Mouse (Mus musculus): ENCODE results near the gene Nlgn1. TPM values are rescaled to one million over a fixed set of nuclear protein-coding genes. Genes with fewer than 3 reads are reported as not detected.

Gene Nlgn1
- polyA plus RNA-seq, 1 experiment from 2014 or later, result 13.4 TPM

- Histone ChIP-seq H3K9me3 (replicated peaks) (no peaks in the 10 kb centered on the region), H3K4me2 (no peak overlapping the region), H3K36me3 (ENCODE audit: poor library complexity, severe bottlenecking) (no peaks in the 10 kb centered on the region), H3K27ac (no peak overlapping the region), H3K9ac (no peak overlapping the region), H3K4me3 (no peak overlapping the region), H3K4me1 (no peaks in the 10 kb centered on the region), H3K27me3 (no peaks in the 10 kb centered on the region)
- ATAC-seq, result no peak
- WGBS, result 94% methylated on average over 2 of the region's 2 CpGs
Observed at GRCm38 (mm10) chr3:25757813-25758212, 574.4 kb downstream of the Nlgn1 start.

- Histone ChIP-seq H3K9me3 (replicated peaks) (no peaks in the 10 kb centered on the region), H3K36me3 (ENCODE audit: poor library complexity, severe bottlenecking) (no peaks in the 10 kb centered on the region), H3K4me3 (no peak overlapping the region), H3K27ac (no peak overlapping the region), H3K9ac (no peak overlapping the region), H3K4me2 (no peak overlapping the region), H3K4me1 (no peaks in the 10 kb centered on the region), H3K27me3 (no peaks in the 10 kb centered on the region)
- WGBS, result 94% methylated on average over 1 of the region's 1 CpGs
- no peak for ATAC-seq
Observed at GRCm38 (mm10) chr3:25724111-25724510, 608.1 kb downstream of the Nlgn1 start.

- Histone ChIP-seq H3K4me2 (no peak overlapping the region), H3K4me3 (no peak overlapping the region), H3K36me3 (ENCODE audit: poor library complexity, severe bottlenecking) (no peaks in the 10 kb centered on the region), H3K4me1 (no peaks in the 10 kb centered on the region), H3K9me3 (replicated peaks) (no peaks in the 10 kb centered on the region), H3K27me3 (no peaks in the 10 kb centered on the region), H3K27ac (no peak overlapping the region), H3K9ac (no peak overlapping the region)
- no peak for ATAC-seq
- WGBS, result 47% methylated on average over 5 of the region's 5 CpGs
Observed at GRCm38 (mm10) chr3:25721464-25721863, 610.8 kb downstream of the Nlgn1 start.

- no peak overlapping the region for H3K4me2 ChIP-seq
- no peaks in the 10 kb centered on the region for H3K27me3 ChIP-seq
- H3K27ac ChIP-seq, result no peak overlapping the region
- no peak overlapping the region for H3K4me3 ChIP-seq
- no peaks in the 10 kb centered on the region for H3K36me3 ChIP-seq (ENCODE audit: poor library complexity, severe bottlenecking)
- no peaks in the 10 kb centered on the region for H3K9me3 ChIP-seq (replicated peaks)
- no peak overlapping the region for H3K9ac ChIP-seq
- WGBS, result 87% methylated on average over 2 of the region's 2 CpGs
- ATAC-seq, result no peak
- H3K4me1 ChIP-seq, result no peaks in the 10 kb centered on the region
Observed at GRCm38 (mm10) chr3:25707380-25707779, 624.9 kb downstream of the Nlgn1 start.

- ATAC-seq, result no peak
- Histone ChIP-seq H3K9me3 (replicated peaks) (no peaks in the 10 kb centered on the region), H3K4me3 (no peak overlapping the region), H3K4me1 (peaks cover 7% of the 10 kb centered on the region), H3K36me3 (ENCODE audit: poor library complexity, severe bottlenecking) (no peaks in the 10 kb centered on the region), H3K27me3 (no peaks in the 10 kb centered on the region), H3K4me2 (no peak overlapping the region), H3K27ac (no peak overlapping the region), H3K9ac (no peak overlapping the region)
- 61% methylated on average over 1 of the region's 1 CpGs for WGBS
Observed at GRCm38 (mm10) chr3:25697231-25697630, 635.0 kb downstream of the Nlgn1 start.

- H3K4me3 ChIP-seq, result no peak overlapping the region
- WGBS, result 73% methylated on average over 6 of the region's 6 CpGs
- no peaks in the 10 kb centered on the region for H3K9me3 ChIP-seq (replicated peaks)
- H3K4me1 ChIP-seq, result no peaks in the 10 kb centered on the region
- peak; percentile 50; the same call in 1 of the 2 replicates for ATAC-seq
- H3K27me3 ChIP-seq, result no peaks in the 10 kb centered on the region
- no peak overlapping the region for H3K4me2 ChIP-seq
- no peak overlapping the region for H3K27ac ChIP-seq
- no peak overlapping the region for H3K9ac ChIP-seq
- no peaks in the 10 kb centered on the region for H3K36me3 ChIP-seq (ENCODE audit: poor library complexity, severe bottlenecking)
Observed at GRCm38 (mm10) chr3:25688789-25689464, 643.3 kb downstream of the Nlgn1 start.

- H3K4me3 ChIP-seq, result no peak overlapping the region
- H3K4me2 ChIP-seq, result no peak overlapping the region
- ATAC-seq, result no peak
- H3K9ac ChIP-seq, result no peak overlapping the region
- H3K27me3 ChIP-seq, result no peaks in the 10 kb centered on the region
- no peaks in the 10 kb centered on the region for H3K9me3 ChIP-seq (replicated peaks)
- H3K4me1 ChIP-seq, result peaks cover 4% of the 10 kb centered on the region; the same call in 1 of the 2 replicates
- no peak overlapping the region for H3K27ac ChIP-seq
- no peaks in the 10 kb centered on the region for H3K36me3 ChIP-seq (ENCODE audit: poor library complexity, severe bottlenecking)
- 94% methylated on average over 2 of the region's 2 CpGs for WGBS
Observed at GRCm38 (mm10) chr3:25683696-25684095, 648.6 kb downstream of the Nlgn1 start.

- Histone ChIP-seq H3K9me3 (replicated peaks) (no peaks in the 10 kb centered on the region), H3K27me3 (no peaks in the 10 kb centered on the region), H3K4me3 (no peak overlapping the region), H3K9ac (no peak overlapping the region), H3K27ac (no peak overlapping the region), H3K36me3 (ENCODE audit: poor library complexity, severe bottlenecking) (no peaks in the 10 kb centered on the region), H3K4me2 (no peak overlapping the region), H3K4me1 (peaks cover 4% of the 10 kb centered on the region; the same call in 1 of the 2 replicates)
- ATAC-seq, result peak; percentile 51; the same call in 1 of the 2 replicates
- WGBS, result 77% methylated on average over 2 of the region's 2 CpGs
Observed at GRCm38 (mm10) chr3:25679373-25679772, 652.9 kb downstream of the Nlgn1 start.

GRCm38 (mm10) chr3:25675888-25676287 lies 656.4 kb downstream of the Nlgn1 start:
- ATAC-seq, result no peak
- WGBS, result 89% methylated on average over 10 of the region's 10 CpGs

GRCm38 (mm10) chr3:25675069-25675468 lies 657.2 kb downstream of the Nlgn1 start:
- no peak for ATAC-seq
- Histone ChIP-seq H3K27ac (no peak overlapping the region), H3K4me3 (no peak overlapping the region), H3K27me3 (no peaks in the 10 kb centered on the region), H3K9ac (no peak overlapping the region), H3K4me2 (no peak overlapping the region), H3K4me1 (peaks cover 11% of the 10 kb centered on the region; the same call in 1 of the 2 replicates), H3K36me3 (ENCODE audit: poor library complexity, severe bottlenecking) (no peaks in the 10 kb centered on the region), H3K9me3 (replicated peaks) (no peaks in the 10 kb centered on the region)
- 59% methylated on average over 3 of the region's 3 CpGs for WGBS

More at GRCm38 (mm10) chr3:25675888-25676287, 656.4 kb downstream of the Nlgn1 start:
- H3K9ac ChIP-seq, result no peak overlapping the region
- H3K27ac ChIP-seq, result no peak overlapping the region
- peaks cover 11% of the 10 kb centered on the region; the same call in 1 of the 2 replicates for H3K4me1 ChIP-seq
- H3K4me2 ChIP-seq, result no peak overlapping the region
- no peaks in the 10 kb centered on the region for H3K27me3 ChIP-seq
- H3K9me3 ChIP-seq (replicated peaks), result no peaks in the 10 kb centered on the region
- H3K36me3 ChIP-seq (ENCODE audit: poor library complexity, severe bottlenecking), result no peaks in the 10 kb centered on the region
- no peak overlapping the region for H3K4me3 ChIP-seq

- Histone ChIP-seq H3K9me3 (replicated peaks) (no peaks in the 10 kb centered on the region), H3K27me3 (no peaks in the 10 kb centered on the region), H3K27ac (no peak overlapping the region), H3K9ac (no peak overlapping the region), H3K4me2 (no peak overlapping the region), H3K4me1 (0 out of 2 replicates have a peak, but pooled peaks cover 7% of the 10 kb centered on the region), H3K36me3 (ENCODE audit: poor library complexity, severe bottlenecking) (no peaks in the 10 kb centered on the region), H3K4me3 (no peak overlapping the region)
- no peak for ATAC-seq
- 37% methylated on average over 5 of the region's 5 CpGs for WGBS
Observed at GRCm38 (mm10) chr3:25673408-25673807, 658.9 kb downstream of the Nlgn1 start.

GRCm38 (mm10) chr3:25672779-25673178 lies 659.5 kb downstream of the Nlgn1 start:
- H3K36me3 ChIP-seq (ENCODE audit: poor library complexity, severe bottlenecking), result no peaks in the 10 kb centered on the region
- H3K9ac ChIP-seq, result no peak overlapping the region
- H3K27ac ChIP-seq, result no peak overlapping the region
- ATAC-seq, result 0 out of 2 replicates have a peak, but pooled peaks have one; percentile 13
- H3K4me3 ChIP-seq, result no peak overlapping the region
- 0 out of 2 replicates have a peak, but pooled peaks cover 7% of the 10 kb centered on the region for H3K4me1 ChIP-seq
- H3K9me3 ChIP-seq (replicated peaks), result no peaks in the 10 kb centered on the region
- H3K4me2 ChIP-seq, result no peak overlapping the region
- WGBS, result 44% methylated on average over 4 of the region's 4 CpGs
- no peaks in the 10 kb centered on the region for H3K27me3 ChIP-seq

- no peak for ATAC-seq
- Histone ChIP-seq H3K4me1 (peaks cover 6% of the 10 kb centered on the region; the same call in 1 of the 2 replicates), H3K27me3 (no peaks in the 10 kb centered on the region), H3K9me3 (replicated peaks) (no peaks in the 10 kb centered on the region), H3K4me2 (no peak overlapping the region), H3K36me3 (ENCODE audit: poor library complexity, severe bottlenecking) (no peaks in the 10 kb centered on the region), H3K4me3 (no peak overlapping the region), H3K27ac (no peak overlapping the region), H3K9ac (no peak overlapping the region)
- 84% methylated on average over 2 of the region's 2 CpGs for WGBS
Observed at GRCm38 (mm10) chr3:25663464-25663863, 668.8 kb downstream of the Nlgn1 start.
